8 mouse cellular contexts compared by ENCODE assay signal in the genomic region with DNA sequence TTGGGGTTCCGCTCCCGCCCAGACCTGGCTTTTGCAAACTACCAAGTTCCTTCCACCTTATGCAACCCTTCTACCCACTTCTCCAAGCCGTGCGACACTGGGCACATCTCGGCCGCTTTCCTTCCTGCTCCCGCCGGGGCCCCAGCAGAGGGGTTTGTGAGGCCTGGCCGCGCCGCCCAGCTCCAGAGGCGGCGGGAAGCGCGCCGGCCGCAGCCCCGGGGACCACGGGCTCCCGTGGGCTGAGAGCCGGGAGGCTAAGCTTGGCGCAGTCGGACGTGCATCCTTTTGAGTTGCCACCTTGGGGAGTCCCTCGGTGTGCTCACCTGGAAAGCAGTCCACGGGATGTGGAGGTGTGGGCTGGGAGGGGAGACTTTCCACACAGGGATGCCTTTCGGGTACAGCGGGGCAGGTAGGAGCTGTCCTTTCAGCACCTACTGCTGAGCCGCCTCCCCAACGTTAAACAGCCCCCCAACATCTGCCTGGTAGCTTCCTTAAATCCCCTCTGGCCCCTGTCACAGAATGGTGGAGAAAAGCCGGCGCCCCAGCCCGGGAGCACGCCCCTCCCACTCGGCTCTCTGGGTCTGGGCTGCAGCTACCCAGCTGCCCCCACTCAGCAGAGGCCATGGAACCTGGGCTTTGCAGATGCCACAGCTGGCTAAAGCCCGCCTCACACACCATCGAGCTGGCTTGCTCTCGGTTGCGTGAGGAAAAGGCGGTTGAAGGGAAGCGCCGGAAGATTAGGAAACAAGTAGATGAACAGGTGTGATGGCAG. TPM values are rescaled to one million over a fixed set of nuclear protein-coding genes. Genes with fewer than 3 reads are reported as not detected.
DNase-seq lines count a peak whose midpoint lies in the region; ATAC-seq and TF ChIP-seq lines count a peak whose summit lies in the region.

Gene Hmgn2, minus strand, starts transcription at position 501 of the 772 bp plus-strand sequence.

- H3K27me3 ChIP-seq in embryonic facial prominence, embryonic 10.5 days (replicated peaks; ENCODE audit: low read depth, poor library complexity, severe bottlenecking) = no peaks in the 10 kb centered on the region
- no peaks in the 10 kb centered on the region for H3K27me3 ChIP-seq in heart, adult 2 months (ENCODE audit: control insufficient read depth, insufficient read depth, low read length)
- no peaks in the 10 kb centered on the region for H3K27me3 ChIP-seq in kidney, embryonic 14.5 days (ENCODE audit: control insufficient read depth, insufficient read depth, low read length)
- no peaks in the 10 kb centered on the region for H3K27me3 ChIP-seq in midbrain, postnatal 0 days (ENCODE audit: insufficient read depth, low read length)

- peak; percentile 23 for ATAC-seq in cerebellum, adult (ENCODE audit: insufficient number of reproducible peaks, low FRiP score, low TSS enrichment)
- ATAC-seq in kidney, embryonic 14.5 days (ENCODE audit: low FRiP score, low TSS enrichment) = peak; percentile 66
- peak; percentile 66 for ATAC-seq in midbrain, postnatal 0 days (ENCODE audit: low FRiP score)

- no peaks in the 10 kb centered on the region for H3K79me2 ChIP-seq in heart, adult 2 months (replicated peaks; ENCODE audit: control insufficient read depth, insufficient read depth, low read length)

- no peak for TF ChIP-seq EP300 in heart, adult 2 months (IDR thresholded peaks at IDR 0.05; ENCODE audit: insufficient read depth, low read depth, low read length)

- peak within 1 kb of the TSS; percentile 94 for H3K4me2 ChIP-seq in kidney, embryonic 14.5 days (replicated peaks; ENCODE audit: low read depth, low read length)
- peak within 1 kb of the TSS; percentile 80 for H3K4me2 ChIP-seq in midbrain, postnatal 0 days (ENCODE audit: low read depth, low read length, poor library complexity, severe bottlenecking)

- DNase-seq in cerebellum, adult 9-10 months = no peak
- peak; percentile 82 for DNase-seq in embryonic facial prominence, embryonic 10.5 days (ENCODE audit: low spot score)
- peak in 1 of 2 experiments; percentile 56 for DNase-seq in heart, adult 2 months
- DNase-seq in liver = peak; percentile 62
- DNase-seq in midbrain, postnatal 0 days (ENCODE audit: low spot score) = peak; percentile 52
- peak; percentile 65 to 83 for DNase-seq in spleen, postnatal 4 days (ENCODE audit: low spot score in 2 of 2)

- H3K36me3 ChIP-seq in embryonic facial prominence, embryonic 10.5 days (replicated peaks) = peaks cover 69% of the 10 kb centered on the region
- peaks cover 7% of the 10 kb centered on the region for H3K36me3 ChIP-seq in heart, adult 2 months (ENCODE audit: control insufficient read depth, insufficient read depth, low read length)
- H3K36me3 ChIP-seq in kidney, embryonic 14.5 days (ENCODE audit: control insufficient read depth, insufficient read depth, low read length) = peaks cover 33% of the 10 kb centered on the region
- H3K36me3 ChIP-seq in midbrain, postnatal 0 days (ENCODE audit: insufficient read depth, low read length) = peaks cover 12% of the 10 kb centered on the region; the same call in 1 of the 2 replicates

- H3K9me3 ChIP-seq in embryonic facial prominence, embryonic 10.5 days = no peaks in the 10 kb centered on the region
- H3K9me3 ChIP-seq in kidney, embryonic 14.5 days (ENCODE audit: control insufficient read depth, low read length) = no peaks in the 10 kb centered on the region
- H3K9me3 ChIP-seq in midbrain, postnatal 0 days (ENCODE audit: low read length) = no peaks in the 10 kb centered on the region

- H3K27ac ChIP-seq in embryonic facial prominence, embryonic 10.5 days (replicated peaks) = peak within 1 kb of the TSS; percentile 100
- peak within 1 kb of the TSS; percentile 97 for H3K27ac ChIP-seq in heart, adult 2 months
- H3K27ac ChIP-seq in kidney, embryonic 14.5 days (ENCODE audit: low read depth, low read length) = peak within 1 kb of the TSS; percentile 100
- H3K27ac ChIP-seq in midbrain, postnatal 0 days (ENCODE audit: low read depth, low read length) = peak within 1 kb of the TSS; percentile 99

- H3K9ac ChIP-seq in heart, adult 2 months (ENCODE audit: low read depth, low read length) = peak within 1 kb of the TSS; percentile 88
- peak within 1 kb of the TSS; percentile 98 for H3K9ac ChIP-seq in kidney, embryonic 14.5 days (ENCODE audit: low read depth, low read length)
- peak within 1 kb of the TSS; percentile 95 for H3K9ac ChIP-seq in midbrain, postnatal 0 days (replicated peaks; ENCODE audit: low read length, poor library complexity, severe bottlenecking)

- intact Hi-C loops in heart, adult 2 months (cut with DNase I) = loop anchor here (2.0 kb wide), 1 partner anchor 32 kb away; the partner anchor contains the start of gene Dhdds

- under 1% methylated on average over 42 of the region's 42 CpGs for WGBS in embryonic facial prominence, embryonic 10.5 days
- under 1% methylated on average over 42 of the region's 42 CpGs for WGBS in heart, adult 2 months
- under 1% methylated on average over 41 of the region's 42 CpGs for whole genome bisulfite sequencing in kidney, embryonic 14.5 days
- under 1% methylated on average over 41 of the region's 42 CpGs for WGBS in midbrain, postnatal 0 days

- peak within 1 kb of the TSS; percentile 89 for H3K4me3 ChIP-seq in embryonic facial prominence, embryonic 10.5 days
- peak within 1 kb of the TSS; percentile 99 for H3K4me3 ChIP-seq in heart, adult 2 months
- peak within 1 kb of the TSS; percentile 80 for H3K4me3 ChIP-seq in kidney, embryonic 14.5 days (ENCODE audit: low read length)
- H3K4me3 ChIP-seq in midbrain, postnatal 0 days (ENCODE audit: low read depth, low read length) = peak within 1 kb of the TSS; percentile 53

- TF ChIP-seq POLR2A in heart, adult 2 months (IDR thresholded peaks at IDR 0.05; ENCODE audit: insufficient read depth, low read depth, low read length) = no peak

- H3K4me1 ChIP-seq in embryonic facial prominence, embryonic 10.5 days = peaks cover 44% of the 10 kb centered on the region
- H3K4me1 ChIP-seq in heart, adult 2 months (ENCODE audit: control insufficient read depth, insufficient read depth, low read length) = no peaks in the 10 kb centered on the region
- H3K4me1 ChIP-seq in kidney, embryonic 14.5 days (ENCODE audit: control insufficient read depth, insufficient read depth, low read length) = peaks cover 25% of the 10 kb centered on the region
- 0 out of 2 replicates have a peak, but pooled peaks cover 10% of the 10 kb centered on the region for H3K4me1 ChIP-seq in midbrain, postnatal 0 days (ENCODE audit: insufficient read depth, low read length)

- TF ChIP-seq CTCF in heart, adult 2 months (IDR thresholded peaks at IDR 0.05) = no peak
- no peak for TF ChIP-seq CTCF in midbrain, postnatal 0 days (IDR thresholded peaks at IDR 0.05)

RNA-seq across cellular contexts. Expression of gene Hmgn2, which starts in this region (rescaled TPM):
- polyA plus RNA-seq in embryonic facial prominence, embryonic 10.5 days (2016; fragmentation: Nextera tagmentation; extraction: Ambion mirVana) = 2,976 and 3,167 TPM in 2 replicates
- 100 to 1,000 TPM in 1 of 2 experiments, 10 to 100 TPM in 1; 92.3 to 109 TPM for total RNA-seq in heart, adult 2 months (2021)
- 23.1 and 59.6 TPM in 2 replicates for polyA plus RNA-seq in heart, adult 2 months (2012; rRNA removed)
- polyA plus RNA-seq in kidney, embryonic 14.5 days (2014; fragmentation: Nextera tagmentation; extraction: Ambion mirVana) = 3,172 and 3,245 TPM in 2 replicates
- 231 and 262 TPM in 2 replicates for total RNA-seq in midbrain, postnatal 0 days (2014; rRNA removed)
- polyA plus RNA-seq in midbrain, postnatal 0 days (2015; fragmentation: Nextera tagmentation; extraction: Ambion mirVana) = 858 and 919 TPM in 2 replicates

Comparison
In these comparisons a context has a peak if more than half of its experiments do, and no peak if none do; other contexts are left out.
1. RNA of gene Hmgn2 (polyA plus RNA-seq): 3,172 to 3,245 TPM in kidney, embryonic 14.5 days, 2,976 to 3,167 TPM in embryonic facial prominence, embryonic 10.5 days and 858 to 919 TPM in midbrain, postnatal 0 days; 23.1 to 59.6 TPM in heart, adult 2 months; every median in the first group is over 10 times any median in the second.
2. Peak in every context shown above with its lines, with median percentiles within 50 percentile points of each other: ATAC-seq, H3K27ac ChIP-seq, H3K4me3 ChIP-seq and H3K9ac ChIP-seq.